Mouse (Mus musculus) liver, postnatal 0 days (tissue): Measurements from ENCODE around the gene Slc48a1.

Source experiments
- CTCF ChIP-seq: sonication (generic); IDR thresholded peaks from 2 replicates; pipeline ENCODE4 v1.5.1; 2016; ENCODE audit warnings: antibody characterized with exemption, low read depth
- EP300 ChIP-seq: IDR thresholded peaks from 2 replicates; pipeline ENCODE4 v1.6.1; 2016; ENCODE audit warnings: antibody characterized with exemption, low read depth, mild to moderate bottlenecking

DNA sequence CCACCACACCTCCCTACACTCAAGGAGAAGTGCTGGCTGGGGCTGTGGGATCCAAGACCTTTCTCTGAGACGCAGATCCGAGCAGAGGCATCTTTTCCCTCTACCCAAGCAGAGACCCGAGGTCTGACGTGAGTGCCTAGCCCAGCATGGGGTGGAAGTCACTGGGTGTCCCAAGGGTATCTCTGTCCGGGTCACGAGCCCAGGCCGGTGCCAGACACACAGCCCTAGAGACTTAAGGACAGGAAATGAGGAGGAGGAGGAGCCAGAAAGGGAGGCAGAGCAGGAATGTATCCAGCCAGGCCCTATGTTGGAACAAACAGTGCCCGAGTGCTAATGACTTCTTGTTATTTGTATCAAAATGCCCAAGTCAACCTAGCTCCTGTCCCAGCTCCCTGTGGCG is 15.6 kb upstream of the Slc48a1 start:
- no peak for TF ChIP-seq CTCF
- no peak for TF ChIP-seq EP300
